Mouse (Mus musculus) ES-Bruce4 (cell line): ENCODE data around the gene Eps15. TPM values are rescaled to one million over a fixed set of nuclear protein-coding genes. Genes with fewer than 3 reads are reported as not detected.

Experiments
- H3K27ac ChIP-seq: 2 replicates; pipeline ENCODE4 v1.5.1; 2012; ENCODE audit warnings: low read length, inconsistent platforms; ENCODE audit not compliant: insufficient read depth
- H3K27me3 ChIP-seq: 2 replicates; pipeline ENCODE4 v1.6.1; 2012; ENCODE audit warnings: mild to moderate bottlenecking, low read length, inconsistent platforms; ENCODE audit not compliant: control insufficient read depth, poor library complexity, insufficient read depth, severe bottlenecking
- H3K36me3 ChIP-seq: 2 replicates; pipeline ENCODE4 v1.6.1; 2012; ENCODE audit warnings: inconsistent platforms, mild to moderate bottlenecking, low read length, moderate library complexity; ENCODE audit not compliant: control insufficient read depth, poor library complexity, insufficient read depth, severe bottlenecking
- H3K4me1 ChIP-seq: one replicate; pipeline ENCODE4 v1.8.1; 2011; ENCODE audit warnings: low read length; ENCODE audit not compliant: control insufficient read depth, insufficient read depth
- H3K4me3 ChIP-seq: 2 replicates; pipeline ENCODE4 v1.5.1; 2011; ENCODE audit warnings: low read depth, mild to moderate bottlenecking, low read length
- H3K9ac ChIP-seq: 2 replicates; pipeline ENCODE4 v1.6.1; 2012; ENCODE audit warnings: low read depth, mild to moderate bottlenecking, inconsistent platforms; ENCODE audit not compliant: poor library complexity, severe bottlenecking
- H3K9me3 ChIP-seq: replicated peaks from 2 replicates; pipeline ENCODE4 v1.6.1; 2012; ENCODE audit warnings: mild to moderate bottlenecking, low read length, inconsistent platforms; ENCODE audit not compliant: control insufficient read depth, poor library complexity, insufficient read depth, severe bottlenecking
- CTCF ChIP-seq: IDR thresholded peaks from one replicate; pipeline ENCODE4 v1.8.1; 2011; ENCODE audit warnings: low read depth, low read length
- EP300 ChIP-seq: IDR thresholded peaks from 2 replicates; pipeline ENCODE4 v1.6.1; 2011; ENCODE audit warnings: low read depth, low read length; ENCODE audit not compliant: insufficient read depth
- POLR2A ChIP-seq: IDR thresholded peaks from one replicate; pipeline ENCODE4 v1.8.1; 2011; ENCODE audit warnings: low read length; ENCODE audit not compliant: insufficient read depth
- polyA plus RNA-seq: library from polyadenylated mRNA; stranded (reverse); fragments of >200 nt; gene quantifications from 2 replicates; pipeline ENCODE4 v1.2.4, GENCODE M21; 2011; ENCODE audit warnings: low read depth; ENCODE audit not compliant: missing spikeins, insufficient read depth, insufficient read length

Gene Eps15
- polyA plus RNA-seq, 1 experiment = 47.1 TPM

- Histone ChIP-seq H3K4me3 (no peak overlapping the region), H3K9ac (no peak overlapping the region), H3K9me3 (no peaks in the 10 kb centered on the region), H3K4me1 (no peaks in the 10 kb centered on the region), H3K27ac (no peak overlapping the region), H3K27me3 (no peaks in the 10 kb centered on the region), H3K36me3 (no peaks in the 10 kb centered on the region)
- no peak for TF ChIP-seq EP300
- no peak for TF ChIP-seq POLR2A
- TF ChIP-seq CTCF = no peak
Observed at GRCm38 (mm10) chr4:109430250-109430649, 150.2 kb downstream of the Eps15 start.

- no peaks in the 10 kb centered on the region for H3K4me1 ChIP-seq
- no peaks in the 10 kb centered on the region for H3K9me3 ChIP-seq
- no peaks in the 10 kb centered on the region for H3K36me3 ChIP-seq
- 0 out of 2 replicates have a peak, but pooled peaks have one; percentile 37 for TF ChIP-seq EP300
- TF ChIP-seq CTCF = peak; percentile 74
- no peak for TF ChIP-seq POLR2A
- no peak overlapping the region for H3K9ac ChIP-seq
- H3K4me3 ChIP-seq = peak overlapping the region; percentile 5; the same call in 1 of the 2 replicates
- H3K27ac ChIP-seq = no peak overlapping the region
- H3K27me3 ChIP-seq = no peaks in the 10 kb centered on the region
Observed at GRCm38 (mm10) chr4:109430854-109431253, 150.8 kb downstream of the Eps15 start.

GRCm38 (mm10) chr4:109432668-109433375 is 152.8 kb downstream of the Eps15 start:
- no peaks in the 10 kb centered on the region for H3K9me3 ChIP-seq

GRCm38 (mm10) chr4:109433641-109434040 is 153.6 kb downstream of the Eps15 start:
- H3K27ac ChIP-seq = no peak overlapping the region
- H3K9ac ChIP-seq = no peak overlapping the region

More at GRCm38 (mm10) chr4:109432668-109433375, 152.8 kb downstream of the Eps15 start:
- no peak for TF ChIP-seq EP300
- TF ChIP-seq POLR2A = no peak
- no peak for TF ChIP-seq CTCF
- Histone ChIP-seq H3K27ac (no peak overlapping the region), H3K4me3 (no peak overlapping the region), H3K4me1 (no peaks in the 10 kb centered on the region), H3K36me3 (no peaks in the 10 kb centered on the region), H3K9ac (no peak overlapping the region), H3K27me3 (no peaks in the 10 kb centered on the region)

GRCm38 (mm10) chr4:109434256-109434655 is 154.2 kb downstream of the Eps15 start:
- H3K4me3 ChIP-seq = no peak overlapping the region
- H3K4me1 ChIP-seq = no peaks in the 10 kb centered on the region
- no peaks in the 10 kb centered on the region for H3K36me3 ChIP-seq
- no peak overlapping the region for H3K27ac ChIP-seq
- TF ChIP-seq EP300 (no peak), POLR2A (no peak), CTCF (no peak)
- no peak overlapping the region for H3K9ac ChIP-seq
- H3K9me3 ChIP-seq = no peaks in the 10 kb centered on the region
- no peaks in the 10 kb centered on the region for H3K27me3 ChIP-seq

More at GRCm38 (mm10) chr4:109433641-109434040, 153.6 kb downstream of the Eps15 start:
- Histone ChIP-seq H3K27me3 (no peaks in the 10 kb centered on the region), H3K9me3 (no peaks in the 10 kb centered on the region), H3K4me3 (no peak overlapping the region), H3K4me1 (no peaks in the 10 kb centered on the region), H3K36me3 (no peaks in the 10 kb centered on the region)
- no peak for TF ChIP-seq CTCF
- TF ChIP-seq EP300 = no peak
- TF ChIP-seq POLR2A = no peak

Other genes with a start within 250 kb of the Eps15 start
- gene Osbpl9, start 78.0 kb upstream of the Eps15 start, polyA plus RNA-seq = 69.2 and 83.3 TPM in 2 replicates
- gene Calr4, start 45.8 kb upstream of the Eps15 start, polyA plus RNA-seq = 0.78 TPM in 1 of 2 replicates, not detected in the other
- 2.1 and 3.0 TPM in 2 replicates for gene Ttc39a, start 126.4 kb downstream of the Eps15 start, polyA plus RNA-seq
- 31.6 and 33.1 TPM in 2 replicates for gene Rnf11, start 204.5 kb downstream of the Eps15 start, polyA plus RNA-seq